Mouse (Mus musculus) forebrain, postnatal 0 days (tissue): ENCODE measurements around the gene Csf2rb. TPM values are rescaled to one million over a fixed set of nuclear protein-coding genes. Genes with fewer than 3 reads are reported as not detected.
"Not testable (repeated sequence)": the region's sequence is repeated elsewhere in the genome, so short reads cannot be mapped to it uniquely, and the experiment has no call there.

Experiments used
- ATAC-seq: fragments of 200-750 bp; cut with Nextera tagmentation; 2 replicates; pipeline ENCODE4 v1.8.0; 2017; ENCODE audit warnings: mild to moderate bottlenecking, moderate library complexity
- DNase-seq: peaks from one replicate; pipeline ENCODE4 v3.0.0-alpha.2; 2015
- H3K27ac ChIP-seq: fragments of 300-500 bp; sonication (generic); 2 replicates; pipeline ENCODE4 v1.5.1; 2014; ENCODE audit warnings: low read depth, mild to moderate bottlenecking, antibody characterized with exemption, low read length, moderate library complexity, mixed read lengths
- H3K27me3 ChIP-seq: fragments of 300-500 bp; sonication (generic); 2 replicates; pipeline ENCODE4 v1.6.1; 2014; ENCODE audit warnings: mild to moderate bottlenecking, low read length, mixed read lengths; ENCODE audit not compliant: insufficient read depth
- H3K36me3 ChIP-seq: fragments of 300-500 bp; sonication (generic); 2 replicates; pipeline ENCODE4 v1.6.1; 2014; ENCODE audit warnings: mild to moderate bottlenecking, moderate library complexity; ENCODE audit not compliant: insufficient read depth
- H3K4me1 ChIP-seq: fragments of 300-500 bp; sonication (generic); 2 replicates; pipeline ENCODE4 v1.6.1; 2014; ENCODE audit warnings: antibody characterized with exemption; ENCODE audit not compliant: insufficient read depth
- H3K4me2 ChIP-seq: fragments of 300-500 bp; sonication (generic); 2 replicates; pipeline ENCODE4 v1.6.1; 2014; ENCODE audit warnings: low read depth, mild to moderate bottlenecking, moderate library complexity
- H3K4me3 ChIP-seq: fragments of 300-500 bp; sonication (generic); 2 replicates; pipeline ENCODE4 v1.5.1; 2014; ENCODE audit warnings: low read depth, low read length, mixed read lengths
- H3K9ac ChIP-seq: fragments of 300-500 bp; sonication (generic); 2 replicates; pipeline ENCODE4 v1.6.1; 2014; ENCODE audit warnings: mild to moderate bottlenecking
- H3K9me3 ChIP-seq: fragments of 300-500 bp; sonication (generic); 2 replicates; pipeline ENCODE4 v1.6.1; 2016; ENCODE audit warnings: low read length
- CTCF ChIP-seq: sonication (generic); IDR thresholded peaks from 2 replicates; pipeline ENCODE4 v1.5.1; 2016; ENCODE audit warnings: antibody characterized with exemption, control low read depth, low read depth
- WGBS: fragments of 180-500 bp; shearing (Covaris S2); extraction: QIAGEN DNeasy Blood & Tissue Kit; methylation state at CpG from one replicate; pipeline ENCODE4 v1.1.7; 2014; 5-methylcytosine and 5-hydroxymethylcytosine counted together
- polyA plus RNA-seq: library from polyadenylated mRNA; unstranded; fragments of >200 nt; fragmentation: Nextera tagmentation; extraction: Ambion mirVana; gene quantifications from 2 replicates; pipeline ENCODE4 v1.2.1, GENCODE M21; 2015
- total RNA-seq: library from RNA; depleted of rRNA; stranded (reverse); fragments of >200 nt; gene quantifications from 2 replicates; pipeline ENCODE4 v1.2.3, GENCODE M21; 2014; rRNA removed

Csf2rb gene
- total RNA-seq = 0.77 and 1.00 TPM in 2 replicates
- polyA plus RNA-seq = 0.62 and 0.74 TPM in 2 replicates

DNA sequence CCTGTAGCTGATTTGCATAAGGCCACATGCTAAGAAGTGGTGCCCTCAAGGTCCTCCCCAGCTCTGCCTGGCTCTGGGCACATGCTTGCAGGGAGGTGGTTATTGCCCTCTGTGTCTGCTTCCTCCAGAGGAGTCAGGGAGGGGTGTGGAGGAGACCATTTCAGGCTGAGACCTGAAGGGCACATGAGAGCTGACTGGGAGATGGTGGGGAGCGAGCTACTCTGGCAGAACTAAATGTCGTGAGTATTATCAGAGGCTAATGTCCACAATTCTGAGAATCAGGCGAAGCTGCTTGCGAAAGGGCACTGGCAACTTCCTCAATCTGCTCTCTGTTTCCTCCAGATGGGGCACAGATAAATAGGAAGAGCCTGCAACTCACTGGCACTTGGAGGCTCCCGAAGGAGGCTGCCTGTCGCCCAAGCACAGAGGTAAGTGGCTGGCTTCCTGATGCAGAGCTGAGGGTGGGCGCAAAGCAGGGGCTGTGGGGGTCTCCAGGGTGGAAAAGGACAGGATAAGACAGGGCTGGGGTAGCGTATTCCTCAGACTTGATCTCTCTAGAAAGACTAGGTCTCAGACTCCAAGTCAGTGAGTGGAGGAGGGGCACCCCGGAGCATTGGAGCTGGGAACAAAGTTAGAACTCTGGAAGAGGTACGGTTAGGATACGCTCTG, at the start of gene Csf2rb:
Gene Csf2rb (plus strand): TSS at position 82 of the 669 bp plus-strand sequence.
- Histone ChIP-seq H3K4me2 (no peak within 1 kb of the TSS), H3K4me3 (no peak within 1 kb of the TSS), H3K27ac (no peak within 1 kb of the TSS), H3K9ac (no peak within 1 kb of the TSS), H3K4me1 (no peaks in the 10 kb centered on the region), H3K9me3 (no peaks in the 10 kb centered on the region), H3K36me3 (no peaks in the 10 kb centered on the region), H3K27me3 (no peaks in the 10 kb centered on the region)
- ATAC-seq (no peak), DNase-seq (no peak)
- no peak for TF ChIP-seq CTCF
- 84% methylated on average over 11 of the region's 11 CpGs for WGBS

DNA sequence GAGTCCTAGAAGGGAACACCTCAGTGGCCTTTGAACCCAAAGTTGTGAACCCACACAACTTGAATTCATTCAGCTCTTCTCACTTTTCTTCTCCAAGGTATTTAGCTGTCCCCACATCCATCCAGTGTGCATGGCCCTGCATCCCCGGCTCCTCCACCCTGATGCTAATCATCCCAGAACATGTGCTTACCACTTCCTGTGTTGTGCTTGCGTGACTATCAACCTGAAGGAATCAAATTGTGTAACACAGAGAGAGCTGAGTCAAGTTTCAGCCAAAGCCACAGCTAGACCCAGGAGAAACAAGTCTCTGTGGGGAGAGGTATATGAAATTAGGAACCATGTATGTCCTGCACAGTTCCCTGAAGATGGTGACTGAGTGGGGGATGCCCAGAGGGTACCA, 47.2 kb upstream of the Csf2rb start:
- H3K27ac ChIP-seq = no peak overlapping the region
- no peaks in the 10 kb centered on the region for H3K4me1 ChIP-seq
- no peaks in the 10 kb centered on the region for H3K27me3 ChIP-seq
- H3K9ac ChIP-seq = no peak overlapping the region
- TF ChIP-seq CTCF = no peak
- WGBS = 93% methylated on average over 2 of the region's 2 CpGs
- no peaks in the 10 kb centered on the region for H3K9me3 ChIP-seq
- H3K4me3 ChIP-seq = no peak overlapping the region
- DNase-seq (no peak), ATAC-seq (no peak)
- no peaks in the 10 kb centered on the region for H3K36me3 ChIP-seq
- no peak overlapping the region for H3K4me2 ChIP-seq

DNA sequence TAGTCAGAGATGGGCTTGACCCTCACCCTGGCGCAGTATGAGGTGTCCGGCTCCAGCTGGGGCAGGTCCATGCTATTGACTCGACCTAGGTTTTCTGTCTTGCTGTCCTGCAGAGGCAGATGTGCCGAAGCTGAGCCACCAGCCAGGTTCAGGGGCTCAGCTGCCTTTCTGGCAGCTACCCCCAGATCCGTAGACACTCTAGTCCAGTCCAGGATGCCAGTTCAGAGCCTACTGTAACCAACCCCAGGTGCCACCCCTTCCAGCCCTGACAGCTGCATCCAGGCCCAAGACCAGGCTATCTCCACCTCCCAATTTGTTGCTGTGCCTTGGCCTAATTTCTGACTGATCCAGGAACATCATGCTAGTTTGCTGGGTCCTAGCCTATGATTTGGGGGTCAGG, 37.6 kb upstream of the Csf2rb start:
- TF ChIP-seq CTCF = no peak
- WGBS = 82% methylated on average over 5 of the region's 5 CpGs

DNA sequence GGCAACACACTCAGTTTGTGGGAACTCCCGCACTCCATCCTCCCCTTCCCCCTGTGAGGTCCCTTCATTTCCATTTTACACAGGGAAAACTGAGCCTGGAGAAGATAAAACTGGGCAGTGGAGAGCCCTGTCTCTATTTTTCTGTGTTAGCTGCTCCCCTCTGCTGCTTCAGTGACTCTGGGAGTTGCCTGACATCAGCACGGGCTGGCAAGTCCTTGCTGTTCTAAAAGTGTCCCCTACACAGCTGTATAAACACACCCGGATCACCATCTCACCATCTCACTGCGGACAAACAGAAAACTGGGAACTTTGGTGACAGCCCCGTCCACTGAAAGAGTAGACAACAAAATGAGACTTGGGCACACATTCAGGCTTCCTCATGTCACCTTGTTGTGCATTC, 35.8 kb upstream of the Csf2rb start:
- not testable (repeated sequence) for H3K4me1 ChIP-seq, H3K9me3 ChIP-seq, H3K27me3 ChIP-seq, H3K9ac ChIP-seq, H3K4me2 ChIP-seq, H3K4me3 ChIP-seq, DNase-seq, ATAC-seq, H3K36me3 ChIP-seq, H3K27ac ChIP-seq
- 66% methylated on average over 4 of the region's 5 CpGs for WGBS

More for the DNA sequence above, 37.6 kb upstream of the Csf2rb start:
- H3K9me3 ChIP-seq = no peaks in the 10 kb centered on the region
- H3K36me3 ChIP-seq = no peaks in the 10 kb centered on the region
- H3K4me3 ChIP-seq = no peak overlapping the region
- ATAC-seq (no peak), DNase-seq (no peak)
- no peaks in the 10 kb centered on the region for H3K4me1 ChIP-seq
- no peak overlapping the region for H3K9ac ChIP-seq
- no peaks in the 10 kb centered on the region for H3K27me3 ChIP-seq
- H3K4me2 ChIP-seq = no peak overlapping the region
- H3K27ac ChIP-seq = no peak overlapping the region

DNA sequence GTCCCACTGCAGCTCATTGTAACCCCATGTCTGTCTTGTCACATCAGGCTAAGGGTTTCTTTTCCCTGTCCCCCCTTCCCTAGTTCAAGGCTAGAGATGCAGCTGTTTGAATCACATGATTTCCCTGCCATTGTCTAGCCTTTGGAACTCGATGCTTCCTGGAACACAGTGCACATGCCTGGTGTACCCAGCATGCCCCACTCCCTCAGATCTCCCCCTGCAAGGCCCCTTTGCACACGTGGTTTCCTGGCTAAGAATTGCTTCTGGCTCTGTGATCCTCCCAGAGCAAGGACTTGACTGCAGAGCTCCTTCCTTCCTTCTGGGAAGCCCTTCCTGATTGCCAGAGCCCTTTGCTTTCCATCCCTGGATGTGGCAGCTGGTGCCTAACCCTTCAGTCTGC, 32.3 kb upstream of the Csf2rb start:
- not testable (repeated sequence) for DNase-seq, H3K27ac ChIP-seq, H3K36me3 ChIP-seq, H3K4me3 ChIP-seq, H3K4me1 ChIP-seq, H3K27me3 ChIP-seq, H3K4me2 ChIP-seq, H3K9ac ChIP-seq, H3K9me3 ChIP-seq
- ATAC-seq = peak; percentile 70
- 2% methylated on average over 2 of the region's 2 CpGs for WGBS

DNA sequence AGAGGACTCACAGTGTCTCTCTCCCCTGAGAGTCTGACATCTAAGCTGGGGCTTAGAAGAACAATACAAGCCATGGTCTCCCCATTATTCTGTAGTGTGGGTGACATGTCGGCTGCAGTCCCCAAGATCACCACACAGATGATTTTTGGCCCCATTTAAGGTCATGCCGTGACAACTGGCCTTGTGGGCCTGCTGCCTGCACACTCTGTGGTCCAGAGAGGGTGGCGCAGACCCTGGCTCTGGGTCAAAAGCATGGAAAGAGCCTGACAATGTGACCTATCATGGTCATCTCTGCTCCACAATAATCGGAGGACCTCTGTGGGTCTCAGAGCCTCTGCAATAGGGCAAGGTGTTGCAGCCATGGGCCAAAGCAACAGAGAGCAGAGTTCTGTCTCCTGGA, 31.8 kb upstream of the Csf2rb start:
- TF ChIP-seq CTCF = no peak
- WGBS = 80% methylated on average over 4 of the region's 4 CpGs

DNA sequence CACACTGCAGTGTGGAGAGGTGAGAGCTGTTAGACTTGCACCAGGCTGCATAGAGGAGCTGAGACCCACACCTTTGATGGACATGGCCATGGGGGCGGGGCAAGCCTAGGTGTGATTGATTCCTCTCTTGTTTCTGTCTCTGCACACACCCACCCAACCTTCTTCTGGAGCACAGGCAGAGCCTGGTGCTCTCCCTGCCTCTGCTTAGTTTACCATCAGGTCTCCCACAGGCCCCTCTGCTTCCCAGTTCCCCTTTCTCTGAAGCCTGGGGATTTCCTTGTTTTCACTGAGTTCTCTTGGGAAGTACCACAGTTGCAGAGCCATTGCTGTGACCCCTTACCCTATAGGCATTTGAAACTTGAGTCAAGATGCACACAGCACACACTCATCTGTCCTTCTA, 27.0 kb upstream of the Csf2rb start:
- TF ChIP-seq CTCF = no peak
- 94% methylated on average over 1 of the region's 1 CpGs for WGBS
- no peak overlapping the region for H3K4me2 ChIP-seq
- DNase-seq = no peak
- no peaks in the 10 kb centered on the region for H3K9me3 ChIP-seq
- H3K27ac ChIP-seq = no peak overlapping the region
- no peaks in the 10 kb centered on the region for H3K4me1 ChIP-seq
- ATAC-seq = no peak
- no peak overlapping the region for H3K4me3 ChIP-seq
- H3K36me3 ChIP-seq = no peaks in the 10 kb centered on the region
- no peak overlapping the region for H3K9ac ChIP-seq
- no peaks in the 10 kb centered on the region for H3K27me3 ChIP-seq

More for the DNA sequence above, 31.8 kb upstream of the Csf2rb start:
- DNase-seq = no peak
- H3K9me3 ChIP-seq = no peaks in the 10 kb centered on the region
- H3K9ac ChIP-seq = no peak overlapping the region
- no peak for ATAC-seq
- H3K4me2 ChIP-seq = no peak overlapping the region
- H3K27ac ChIP-seq = no peak overlapping the region
- H3K27me3 ChIP-seq = no peaks in the 10 kb centered on the region
- no peaks in the 10 kb centered on the region for H3K36me3 ChIP-seq
- no peak overlapping the region for H3K4me3 ChIP-seq
- no peaks in the 10 kb centered on the region for H3K4me1 ChIP-seq

DNA sequence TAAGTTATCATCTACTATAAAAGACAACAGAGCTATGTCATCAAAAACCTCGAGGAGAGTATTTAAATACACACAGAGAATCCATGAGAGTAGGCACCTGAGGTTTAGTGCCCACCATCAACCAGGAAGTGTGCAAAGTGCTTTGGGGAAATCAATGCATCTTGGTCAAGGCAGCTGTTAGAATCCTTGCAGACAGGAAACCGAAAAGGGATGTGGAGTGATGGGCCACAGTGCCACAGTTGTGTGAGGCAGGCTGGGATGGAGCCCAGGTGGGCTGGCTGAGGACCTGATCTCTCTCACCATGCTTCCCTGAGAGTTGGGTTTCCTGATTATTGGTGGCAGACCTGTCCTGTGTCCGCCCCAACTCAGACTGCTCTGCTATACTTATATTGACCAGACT, 25.9 kb upstream of the Csf2rb start:
- ATAC-seq (no peak), DNase-seq (no peak)
- WGBS = 73% methylated on average over 3 of the region's 3 CpGs
- no peak for TF ChIP-seq CTCF
- no peaks in the 10 kb centered on the region for H3K9me3 ChIP-seq
- no peaks in the 10 kb centered on the region for H3K4me1 ChIP-seq
- H3K4me3 ChIP-seq = no peak overlapping the region
- H3K27ac ChIP-seq = no peak overlapping the region
- H3K27me3 ChIP-seq = no peaks in the 10 kb centered on the region
- no peak overlapping the region for H3K4me2 ChIP-seq
- H3K9ac ChIP-seq = no peak overlapping the region
- no peaks in the 10 kb centered on the region for H3K36me3 ChIP-seq
